Mouse (Mus musculus) embryonic stem cell, embryonic (primary cell): ENCODE results near the gene Serpinb3b.
"Not testable (repeated sequence)": the region's sequence is repeated elsewhere in the genome, so short reads cannot be mapped to it uniquely, and the experiment has no call there.

Source experiments
- CTCF ChIA-PET, 4 experiments: fragments of 300-600 bp in 2 of 4; fragments of 350-600 bp in 2 of 4; sonication (Branson Sonifier 250); formaldehyde crosslinking; loops; one replicate each; lab custom pipeline; 2022; ENCODE audit warnings: inconsistent platforms in 2 of 4; lab: Charles Lee
- POLR2A ChIA-PET, 4 experiments: fragments of 300-600 bp in 2 of 4; fragments of 350-600 bp in 2 of 4; sonication (Branson Sonifier 250); formaldehyde crosslinking; loops; one replicate each; lab custom pipeline; 2022; ENCODE audit warnings: antibody characterized with exemption in 4 of 4, inconsistent platforms in 1 of 4; lab: Charles Lee

Serpinb3b gene

DNA sequence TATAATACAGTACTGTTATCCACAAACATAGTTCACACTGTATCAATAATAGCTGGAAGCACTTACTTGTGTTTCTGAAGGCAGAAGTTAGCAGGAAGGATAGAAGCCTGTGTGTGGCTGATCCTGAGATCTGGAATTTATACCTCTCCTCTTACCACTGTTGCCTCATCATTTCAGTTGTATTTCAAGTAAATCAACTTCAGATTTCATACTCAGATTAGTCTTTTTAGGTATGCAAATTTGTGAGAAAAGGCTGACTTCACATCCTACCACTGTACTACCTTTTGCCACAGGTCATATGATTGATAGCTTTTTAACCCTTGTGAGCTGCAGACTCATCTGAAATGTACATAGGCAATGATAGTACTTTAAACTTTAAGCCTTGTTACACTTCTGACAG, at the start of gene Serpinb3b, which contains the start of gene Serpinb3c:
Gene Serpinb3b, minus strand, starts transcription at position 101 of the 400 bp plus-strand sequence.
Gene Serpinb3c, minus strand, starts transcription at position 111 of the 400 bp plus-strand sequence.
- POLR2A ChIA-PET, CTCF ChIA-PET: not testable (repeated sequence)

DNA sequence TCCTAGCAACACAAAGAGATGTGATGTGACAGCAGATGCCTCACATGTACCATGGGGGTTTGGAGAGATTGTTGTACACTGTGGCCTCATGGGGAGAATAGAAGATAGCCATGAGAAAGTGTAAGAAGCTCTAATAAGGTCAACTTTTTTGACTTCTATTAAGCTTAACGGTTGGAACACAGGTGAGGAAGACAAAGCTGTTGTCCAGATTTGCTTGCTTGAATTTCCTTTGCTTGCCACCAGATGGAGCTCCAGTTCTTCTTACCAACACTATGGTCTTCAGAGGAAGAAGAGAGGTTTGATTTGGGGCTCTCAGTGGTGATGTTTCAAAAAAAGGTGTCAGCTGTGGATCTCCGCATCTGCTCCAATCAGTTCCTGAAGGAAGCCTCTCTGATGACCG, 35.0 kb downstream of the Serpinb3b start:
- CTCF ChIA-PET: interaction anchor here in 3 of 4 experiments (0.9 to 1.7 kb wide), 3 partner anchors 238 to 239 kb away, joined by 3 to 14 read pairs (median 8); no protein-coding TSS in a partner anchor
- POLR2A ChIA-PET: not testable (repeated sequence)

DNA sequence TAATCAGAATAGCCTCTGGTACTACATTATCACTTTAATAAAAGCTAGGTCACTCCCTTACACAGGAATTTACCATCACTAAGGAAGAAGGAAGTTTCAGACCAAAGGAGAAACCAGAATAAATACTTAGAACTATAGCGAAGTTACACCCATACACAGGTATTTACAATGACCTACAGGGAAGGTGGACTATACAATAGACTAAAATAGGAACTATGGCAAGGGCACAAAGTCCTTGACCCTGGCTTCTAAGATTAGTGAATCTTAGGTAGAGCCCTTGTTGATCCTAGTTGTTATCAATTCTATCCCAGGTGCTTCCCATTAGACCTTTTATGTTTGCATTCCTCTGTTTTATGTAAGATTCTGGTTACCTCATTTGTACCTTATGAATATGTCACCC, 60.9 kb downstream of the Serpinb3b start:
- POLR2A ChIA-PET, CTCF ChIA-PET: not testable (repeated sequence)

DNA sequence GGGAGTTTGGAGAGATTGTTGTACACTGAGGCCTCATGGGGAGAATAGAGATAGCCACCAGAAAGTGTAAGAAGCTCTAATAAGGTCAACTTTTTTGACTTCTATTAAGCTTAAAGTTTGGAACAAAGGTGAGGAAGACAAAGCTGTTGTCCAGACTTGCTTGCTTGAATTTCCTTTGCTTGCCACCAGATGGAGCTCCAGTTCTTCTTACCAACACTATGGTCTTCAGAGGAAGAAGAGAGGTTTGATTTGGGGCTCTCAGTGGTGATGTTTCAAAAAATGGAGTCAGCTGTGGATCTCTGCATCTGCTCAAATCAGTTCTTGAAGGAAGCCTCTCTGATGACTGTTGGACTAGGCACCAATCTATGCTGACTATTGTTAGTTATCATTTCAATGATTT, 150.7 kb downstream of the Serpinb3b start:
- POLR2A ChIA-PET, CTCF ChIA-PET: not testable (repeated sequence)
